In the genomic region with DNA sequence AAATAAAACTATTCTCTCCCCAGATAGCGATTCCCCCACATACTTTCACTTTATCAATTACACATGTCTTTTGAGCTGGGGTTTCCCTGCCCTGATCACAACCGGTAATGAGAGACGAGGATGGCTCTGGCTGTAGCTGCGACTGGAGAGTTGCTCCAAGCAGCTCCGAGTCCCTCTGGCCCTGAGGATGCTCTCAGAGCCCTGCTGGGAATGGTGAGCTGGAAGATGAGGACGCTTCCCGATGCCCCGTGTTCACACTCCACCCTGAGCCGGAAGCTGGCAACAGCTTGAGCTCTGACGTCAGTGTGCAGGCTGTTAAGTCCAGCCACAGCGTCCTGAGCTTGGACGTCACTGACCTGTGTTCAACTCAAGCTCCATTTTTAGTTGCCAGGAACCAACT, we compare ENCODE assay signal across 8 mouse cellular contexts.
DNase-seq lines count a peak whose midpoint lies in the region; ATAC-seq and TF ChIP-seq lines count a peak whose summit lies in the region.

No protein-coding gene starts in this region.

- H3K9ac ChIP-seq in lung, embryonic 14.5 days: no peak overlapping the region
- no peak overlapping the region for H3K9ac ChIP-seq in forebrain, postnatal 0 days
- no peak overlapping the region for H3K9ac ChIP-seq in intestine, embryonic 15.5 days
- no peak overlapping the region for H3K9ac ChIP-seq in kidney, embryonic 16.5 days (replicated peaks; ENCODE audit: low read length)

- peak; percentile 58; the same call in 1 of the 2 replicates for ATAC-seq in lung, embryonic 14.5 days (ENCODE audit: insufficient read depth)
- ATAC-seq in forebrain, postnatal 0 days: no peak
- ATAC-seq in intestine, embryonic 15.5 days: no peak
- no peak for ATAC-seq in kidney, embryonic 16.5 days (ENCODE audit: low FRiP score, low TSS enrichment)

- peak overlapping the region; percentile 6; the same call in 1 of the 2 replicates for H3K4me3 ChIP-seq in lung, embryonic 14.5 days (ENCODE audit: low read depth, low read length)
- H3K4me3 ChIP-seq in forebrain, postnatal 0 days (ENCODE audit: low read depth, low read length): no peak overlapping the region
- H3K4me3 ChIP-seq in intestine, embryonic 15.5 days (replicated peaks): no peak overlapping the region; the same call in 1 of the 2 replicates
- H3K4me3 ChIP-seq in kidney, embryonic 16.5 days (ENCODE audit: low read length): no peak overlapping the region

- no peaks in the 10 kb centered on the region for H3K27me3 ChIP-seq in lung, embryonic 14.5 days (ENCODE audit: insufficient read depth, low read length)
- H3K27me3 ChIP-seq in forebrain, postnatal 0 days (ENCODE audit: insufficient read depth, low read length): no peaks in the 10 kb centered on the region
- no peaks in the 10 kb centered on the region for H3K27me3 ChIP-seq in intestine, embryonic 15.5 days (replicated peaks)
- H3K27me3 ChIP-seq in kidney, embryonic 16.5 days (ENCODE audit: insufficient read depth, low read length): no peaks in the 10 kb centered on the region

- peak; percentile 60 for DNase-seq in lung, embryonic 14.5 days
- DNase-seq in lung, postnatal 36 days: no peak
- no peak for DNase-seq in forebrain, postnatal 0 days
- DNase-seq in retina, adult 2 months (ENCODE audit: low read depth, low spot score): peak; percentile 13
- DNase-seq in right cerebral cortex, postnatal 4 days: no peak
- DNase-seq in right cerebral cortex, postnatal 14 days: no peak

- 34% methylated on average over 12 of the region's 12 CpGs for WGBS in lung, embryonic 14.5 days
- WGBS in forebrain, postnatal 0 days: 43% methylated on average over 12 of the region's 12 CpGs
- 33% methylated on average over 12 of the region's 12 CpGs for WGBS in intestine, embryonic 15.5 days
- 49% methylated on average over 12 of the region's 12 CpGs for WGBS in kidney, embryonic 16.5 days

- H3K36me3 ChIP-seq in lung, embryonic 14.5 days (ENCODE audit: insufficient read depth): no peaks in the 10 kb centered on the region
- H3K36me3 ChIP-seq in forebrain, postnatal 0 days (ENCODE audit: insufficient read depth): no peaks in the 10 kb centered on the region
- no peaks in the 10 kb centered on the region for H3K36me3 ChIP-seq in intestine, embryonic 15.5 days
- no peaks in the 10 kb centered on the region for H3K36me3 ChIP-seq in kidney, embryonic 16.5 days (ENCODE audit: insufficient read depth, low read length)

- no peaks in the 10 kb centered on the region for H3K4me1 ChIP-seq in lung, embryonic 14.5 days (ENCODE audit: insufficient read depth)
- peaks cover 5% of the 10 kb centered on the region; the same call in 1 of the 2 replicates for H3K4me1 ChIP-seq in forebrain, postnatal 0 days (ENCODE audit: insufficient read depth)
- no peaks in the 10 kb centered on the region for H3K4me1 ChIP-seq in intestine, embryonic 15.5 days (replicated peaks)
- no peaks in the 10 kb centered on the region for H3K4me1 ChIP-seq in kidney, embryonic 16.5 days (ENCODE audit: insufficient read depth, low read length)

- peak overlapping the region; percentile 51 for H3K4me2 ChIP-seq in lung, embryonic 14.5 days
- H3K4me2 ChIP-seq in forebrain, postnatal 0 days (ENCODE audit: low read depth): peak overlapping the region; percentile 14; the same call in 1 of the 2 replicates
- H3K4me2 ChIP-seq in intestine, embryonic 15.5 days (replicated peaks): peak overlapping the region; percentile 42
- H3K4me2 ChIP-seq in kidney, embryonic 16.5 days (replicated peaks; ENCODE audit: low read depth, low read length): no peak overlapping the region

- no peak for TF ChIP-seq CTCF in lung, embryonic 14.5 days (IDR thresholded peaks at IDR 0.05; ENCODE audit: low read depth)
- no peak for TF ChIP-seq CTCF in forebrain, postnatal 0 days (IDR thresholded peaks at IDR 0.05; ENCODE audit: low read depth)

- no peak overlapping the region for H3K27ac ChIP-seq in lung, embryonic 14.5 days (ENCODE audit: low read depth)
- no peak overlapping the region for H3K27ac ChIP-seq in forebrain, postnatal 0 days (ENCODE audit: low read depth, low read length)
- no peak overlapping the region for H3K27ac ChIP-seq in intestine, embryonic 15.5 days
- no peak overlapping the region for H3K27ac ChIP-seq in kidney, embryonic 16.5 days (ENCODE audit: low read length)

- no peaks in the 10 kb centered on the region for H3K9me3 ChIP-seq in lung, embryonic 14.5 days (ENCODE audit: low read depth, low read length)
- H3K9me3 ChIP-seq in forebrain, postnatal 0 days (ENCODE audit: low read length): no peaks in the 10 kb centered on the region
- H3K9me3 ChIP-seq in intestine, embryonic 15.5 days: no peaks in the 10 kb centered on the region
- H3K9me3 ChIP-seq in kidney, embryonic 16.5 days (ENCODE audit: low read length): no peaks in the 10 kb centered on the region

Comparison
In these comparisons a context has a peak if more than half of its experiments do, and no peak if none do; other contexts are left out.
1. DNase-seq: peak in lung, embryonic 14.5 days (single experiment) and retina, adult 2 months (single experiment); none in lung, postnatal 36 days (single experiment), forebrain, postnatal 0 days (single experiment), right cerebral cortex, postnatal 4 days (single experiment) and right cerebral cortex, postnatal 14 days (single experiment).